Mouse (Mus musculus) lung, embryonic 14.5 days (tissue): ENCODE measurements around the gene Sgms1. TPM values are rescaled to one million over a fixed set of nuclear protein-coding genes. Genes with fewer than 3 reads are reported as not detected.
A peak's percentile ranks its signal among the peaks of the same experiment; 100 is the strongest.

Source experiments
- ATAC-seq: fragments of 200-750 bp; cut with Nextera tagmentation; 2 replicates; pipeline ENCODE4 v1.8.0; 2017; ENCODE audit warnings: mild to moderate bottlenecking, moderate TSS enrichment, moderate library complexity; ENCODE audit not compliant: insufficient read depth
- DNase-seq: peaks from one replicate; pipeline ENCODE4 v3.0.0-alpha.2; 2015
- H3K27ac ChIP-seq: fragments of 300-500 bp; sonication (generic); 2 replicates; pipeline ENCODE4 v1.5.1; 2014; ENCODE audit warnings: low read depth, mild to moderate bottlenecking, moderate library complexity
- H3K27me3 ChIP-seq: fragments of 300-500 bp; sonication (generic); 2 replicates; pipeline ENCODE4 v1.6.1; 2014; ENCODE audit warnings: low read length, control low read depth; ENCODE audit not compliant: insufficient read depth
- H3K36me3 ChIP-seq: fragments of 300-500 bp; sonication (generic); 2 replicates; pipeline ENCODE4 v1.6.1; 2014; ENCODE audit warnings: control low read depth; ENCODE audit not compliant: insufficient read depth
- H3K4me1 ChIP-seq: fragments of 300-500 bp; sonication (generic); 2 replicates; pipeline ENCODE4 v1.6.1; 2014; ENCODE audit warnings: antibody characterized with exemption, control low read depth; ENCODE audit not compliant: insufficient read depth
- H3K4me2 ChIP-seq: fragments of 300-500 bp; sonication (generic); 2 replicates; pipeline ENCODE4 v1.6.1; 2014; ENCODE audit warnings: mild to moderate bottlenecking
- H3K4me3 ChIP-seq: fragments of 300-500 bp; sonication (generic); 2 replicates; pipeline ENCODE4 v1.5.1; 2014; ENCODE audit warnings: low read depth, low read length
- H3K9ac ChIP-seq: fragments of 300-500 bp; sonication (generic); 2 replicates; pipeline ENCODE4 v1.6.1; 2014
- H3K9me3 ChIP-seq: fragments of 300-500 bp; sonication (generic); 2 replicates; pipeline ENCODE4 v1.6.1; 2016; ENCODE audit warnings: low read depth, low read length, control low read depth
- CTCF ChIP-seq: IDR thresholded peaks from 2 replicates; pipeline ENCODE4 v1.5.1; 2016; ENCODE audit warnings: antibody characterized with exemption, low read depth
- WGBS: fragments of 180-500 bp; shearing (Covaris S2); extraction: QIAGEN DNeasy Blood & Tissue Kit; methylation state at CpG from one replicate; pipeline ENCODE4 v1.1.7; 2014; 5-methylcytosine and 5-hydroxymethylcytosine counted together
- polyA plus RNA-seq: library from polyadenylated mRNA; unstranded; fragments of >200 nt; fragmentation: Nextera tagmentation; extraction: Ambion mirVana; gene quantifications from 2 replicates; pipeline ENCODE4 v1.2.1, GENCODE M21; 2014

Gene Sgms1
- polyA plus RNA-seq, 1 experiment from 2014 or later: 50.2 TPM

DNA sequence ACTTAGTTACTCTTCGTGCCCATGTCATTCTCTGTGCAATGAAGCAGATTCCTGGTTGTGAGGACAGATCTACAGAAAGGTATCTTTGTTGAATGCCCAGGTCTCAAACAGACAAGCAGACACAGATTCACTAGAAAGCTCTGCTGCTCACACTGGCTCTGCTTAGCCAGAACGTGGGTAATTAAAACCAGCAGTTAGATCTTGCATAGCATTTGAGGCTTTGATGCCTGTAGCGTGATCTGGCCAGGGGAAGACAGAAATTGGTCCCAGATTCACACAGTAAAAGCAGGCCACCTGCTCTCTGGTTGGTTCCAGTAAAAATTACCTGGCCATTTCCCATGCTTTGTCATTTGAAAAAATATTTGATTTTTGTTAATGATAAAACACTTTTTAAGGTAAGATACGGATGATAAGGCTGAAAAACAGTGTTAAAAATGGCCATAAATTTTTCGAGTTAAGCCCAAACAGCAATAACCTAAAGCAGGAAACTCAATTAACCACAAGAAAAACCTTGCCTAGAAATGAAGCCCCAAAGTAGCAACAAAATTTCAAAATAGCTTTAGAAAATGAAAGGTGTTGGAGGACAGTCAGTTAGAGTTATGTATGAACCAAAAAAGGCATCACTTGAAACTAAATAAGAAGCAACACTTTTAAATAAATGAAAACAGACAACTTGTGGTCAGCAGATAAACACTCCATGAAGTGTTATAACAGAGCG lies 154.6 kb downstream of the Sgms1 start:
- H3K4me2 ChIP-seq: no peak overlapping the region
- no peaks in the 10 kb centered on the region for H3K9me3 ChIP-seq
- WGBS: 82% methylated on average over 6 of the region's 6 CpGs
- no peaks in the 10 kb centered on the region for H3K36me3 ChIP-seq
- H3K4me3 ChIP-seq: no peak overlapping the region
- no peak for TF ChIP-seq CTCF
- H3K9ac ChIP-seq: no peak overlapping the region
- no peak for DNase-seq
- no peaks in the 10 kb centered on the region for H3K27me3 ChIP-seq
- no peak overlapping the region for H3K27ac ChIP-seq
- no peaks in the 10 kb centered on the region for H3K4me1 ChIP-seq
- ATAC-seq: no peak

DNA sequence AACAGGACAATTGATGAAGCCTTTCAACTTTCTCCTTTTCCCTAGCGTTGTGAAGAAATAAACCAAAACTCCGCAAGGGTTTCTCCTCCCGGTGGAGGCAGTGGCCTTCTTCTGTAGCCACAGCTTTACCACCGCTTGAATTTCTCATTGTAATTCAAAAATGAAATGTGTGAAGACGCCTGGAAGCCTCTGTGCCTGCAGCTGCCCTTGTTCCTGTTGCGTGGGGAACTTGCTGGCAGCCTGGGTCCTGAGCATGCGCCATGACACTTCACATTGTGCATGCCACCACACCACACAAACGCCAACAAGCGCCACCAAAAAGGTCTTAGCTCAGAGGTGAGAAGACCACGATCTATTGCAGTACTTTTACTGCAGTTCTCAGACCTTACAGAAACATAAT lies 158.2 kb downstream of the Sgms1 start:
- Histone ChIP-seq H3K9me3 (no peaks in the 10 kb centered on the region), H3K4me3 (no peak overlapping the region), H3K27me3 (no peaks in the 10 kb centered on the region), H3K9ac (no peak overlapping the region), H3K27ac (no peak overlapping the region), H3K4me2 (no peak overlapping the region), H3K4me1 (no peaks in the 10 kb centered on the region), H3K36me3 (no peaks in the 10 kb centered on the region)
- TF ChIP-seq CTCF: no peak
- no peak for DNase-seq
- 71% methylated on average over 10 of the region's 10 CpGs for WGBS
- ATAC-seq: no peak

DNA sequence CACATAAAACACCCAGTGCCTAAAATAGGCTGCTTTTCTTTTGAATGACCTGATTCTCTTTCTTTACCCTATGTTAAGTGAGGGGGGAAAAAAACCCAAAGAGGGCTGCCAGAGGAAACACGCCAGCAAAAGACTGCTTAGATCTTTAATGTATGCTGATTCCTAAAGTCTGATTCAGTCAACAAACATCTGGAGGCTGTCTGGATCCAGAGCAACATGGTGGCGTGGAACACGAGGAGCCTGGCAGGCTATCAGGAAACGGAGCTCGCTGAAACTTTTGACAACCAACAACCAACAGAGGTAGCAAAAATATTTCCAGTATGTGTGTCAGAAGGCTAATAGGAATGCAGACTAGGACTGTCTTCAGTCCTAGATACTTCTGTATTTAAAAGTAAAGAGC lies 158.7 kb downstream of the Sgms1 start:
- Histone ChIP-seq H3K4me3 (no peak overlapping the region), H3K27ac (no peak overlapping the region), H3K36me3 (no peaks in the 10 kb centered on the region), H3K27me3 (no peaks in the 10 kb centered on the region), H3K4me2 (no peak overlapping the region), H3K9ac (no peak overlapping the region), H3K4me1 (no peaks in the 10 kb centered on the region), H3K9me3 (no peaks in the 10 kb centered on the region)
- no peak for TF ChIP-seq CTCF
- ATAC-seq (no peak), DNase-seq (peak; percentile 43)
- WGBS: 50% methylated on average over 5 of the region's 5 CpGs

DNA sequence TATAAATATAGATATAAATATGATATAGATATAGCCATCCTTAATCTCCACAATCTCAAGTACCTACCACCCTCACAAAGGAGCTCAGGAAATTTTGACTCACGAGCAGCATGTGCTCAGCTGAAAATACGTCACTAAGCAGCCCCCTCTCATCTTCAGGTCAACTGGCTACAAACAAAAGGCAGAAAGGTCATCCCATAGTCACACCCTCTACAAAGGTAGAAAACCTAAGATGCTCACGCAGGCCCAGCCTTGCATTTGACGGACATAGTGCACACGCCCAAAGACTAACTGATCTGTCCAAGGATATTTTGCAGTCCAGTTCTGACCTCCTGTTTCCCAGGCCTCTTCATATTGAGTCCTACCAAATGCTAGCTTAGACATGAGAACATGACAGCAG lies 159.2 kb downstream of the Sgms1 start:
- DNase-seq (no peak), ATAC-seq (no peak)
- H3K36me3 ChIP-seq: no peaks in the 10 kb centered on the region
- H3K4me2 ChIP-seq: no peak overlapping the region
- 78% methylated on average over 5 of the region's 5 CpGs for WGBS
- H3K9me3 ChIP-seq: no peaks in the 10 kb centered on the region
- no peak overlapping the region for H3K9ac ChIP-seq
- H3K4me3 ChIP-seq: no peak overlapping the region
- no peak overlapping the region for H3K27ac ChIP-seq
- H3K27me3 ChIP-seq: no peaks in the 10 kb centered on the region
- no peak for TF ChIP-seq CTCF
- no peaks in the 10 kb centered on the region for H3K4me1 ChIP-seq

DNA sequence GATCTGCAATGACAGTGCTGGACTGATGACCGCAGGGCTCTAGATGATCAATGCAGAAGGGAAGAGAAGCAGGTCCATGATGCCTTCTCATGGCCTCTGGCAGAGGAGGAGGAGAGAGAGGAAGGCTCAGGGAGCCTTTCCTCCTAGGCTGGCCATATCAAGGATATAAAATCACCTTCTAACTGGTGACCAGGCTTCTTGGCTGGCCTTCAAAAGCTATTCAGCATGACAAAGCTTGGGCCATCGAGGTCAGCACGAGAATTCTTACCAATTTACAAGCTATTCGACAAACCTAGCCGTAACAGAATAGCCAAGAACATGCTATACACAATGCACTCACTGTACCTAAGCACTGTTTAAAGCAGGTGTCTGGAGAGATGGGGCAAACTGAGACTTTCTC lies 159.7 kb downstream of the Sgms1 start:
- Histone ChIP-seq H3K27ac (no peak overlapping the region), H3K9me3 (no peaks in the 10 kb centered on the region), H3K9ac (no peak overlapping the region), H3K4me2 (no peak overlapping the region), H3K27me3 (no peaks in the 10 kb centered on the region), H3K36me3 (no peaks in the 10 kb centered on the region), H3K4me1 (no peaks in the 10 kb centered on the region), H3K4me3 (no peak overlapping the region)
- 87% methylated on average over 5 of the region's 5 CpGs for WGBS
- no peak for TF ChIP-seq CTCF
- ATAC-seq: no peak
- DNase-seq: no peak

DNA sequence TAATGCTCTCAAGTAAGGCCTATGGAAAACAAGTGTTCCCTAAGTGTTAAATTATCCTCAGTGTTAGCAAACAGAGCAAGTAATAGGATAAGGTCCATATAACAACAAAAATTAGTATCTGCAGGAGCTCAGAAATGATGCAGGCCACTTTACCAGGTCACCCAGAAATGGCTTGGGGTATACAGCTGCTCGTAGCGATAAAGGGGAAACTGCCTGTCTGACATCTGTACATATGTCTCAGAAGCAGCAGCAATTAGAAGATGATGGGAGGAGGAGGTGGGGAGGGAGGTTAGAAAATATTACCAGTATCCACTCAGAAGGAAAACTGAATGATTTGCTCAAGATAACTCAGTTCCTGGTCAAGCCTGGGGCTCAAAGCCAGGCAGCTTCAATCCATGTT lies 162.3 kb downstream of the Sgms1 start:
- TF ChIP-seq CTCF: no peak
- WGBS: 80% methylated on average over 2 of the region's 2 CpGs
- no peaks in the 10 kb centered on the region for H3K9me3 ChIP-seq

GRCm38 (mm10) chr19:32225097-32225490 lies 164.4 kb downstream of the Sgms1 start:
- Histone ChIP-seq H3K27me3 (no peaks in the 10 kb centered on the region), H3K27ac (no peak overlapping the region), H3K4me3 (no peak overlapping the region), H3K36me3 (0 out of 2 replicates have a peak, but pooled peaks cover 8% of the 10 kb centered on the region), H3K4me2 (no peak overlapping the region), H3K4me1 (no peaks in the 10 kb centered on the region), H3K9ac (no peak overlapping the region), H3K9me3 (no peaks in the 10 kb centered on the region)
- 69% methylated on average over 9 of the region's 9 CpGs for WGBS
- TF ChIP-seq CTCF: 0 out of 2 replicates have a peak, but pooled peaks have one; percentile 22
- peak; percentile 20 for DNase-seq
- no peak for ATAC-seq

More for the DNA sequence above, 162.3 kb downstream of the Sgms1 start:
- Histone ChIP-seq H3K36me3 (0 out of 2 replicates have a peak, but pooled peaks cover 5% of the 10 kb centered on the region), H3K4me2 (no peak overlapping the region), H3K4me3 (no peak overlapping the region), H3K27ac (no peak overlapping the region), H3K4me1 (no peaks in the 10 kb centered on the region), H3K27me3 (no peaks in the 10 kb centered on the region), H3K9ac (no peak overlapping the region)
- no peak for ATAC-seq
- no peak for DNase-seq
